Mouse (Mus musculus): Measurements from ENCODE around the gene Wnt11.

Gene Wnt11

GRCm38 (mm10) chr7:98828876-98829275 lies 6.0 kb upstream of the Wnt11 start:
- CTCF ChIA-PET, result no interaction called here

GRCm38 (mm10) chr7:98831290-98831689 lies 3.6 kb upstream of the Wnt11 start:
- CTCF ChIA-PET, result no interaction called here

- CTCF ChIA-PET, result interaction anchor here (0.7 to 0.8 kb wide), 2 partner anchors 90 to 245 kb away, joined by 3 read pairs; no protein-coding TSS in a partner anchor
These were observed 868 bp downstream of the Wnt11 start for GRCm38 (mm10) chr7:98835519-98836441.

- CTCF ChIA-PET, result interaction anchor here (0.7 to 0.8 kb wide), 3 partner anchors 26 to 245 kb away, joined by 3 to 4 read pairs (median 3); no protein-coding TSS in a partner anchor
These were observed 1.7 kb downstream of the Wnt11 start for GRCm38 (mm10) chr7:98836646-98837045.

- CTCF ChIA-PET, result interaction anchor here (1.1 kb wide), 1 partner anchor 94 kb away, joined by 4 read pairs; no protein-coding TSS in a partner anchor
These were observed 3.0 kb downstream of the Wnt11 start for GRCm38 (mm10) chr7:98837901-98838300.

- CTCF ChIA-PET, result no interaction called here
These were observed 3.8 kb downstream of the Wnt11 start for GRCm38 (mm10) chr7:98838729-98839141.

GRCm38 (mm10) chr7:98839312-98839711 lies 4.4 kb downstream of the Wnt11 start:
- CTCF ChIA-PET, result no interaction called here

- CTCF ChIA-PET, result no interaction called here
These were observed 5.9 kb downstream of the Wnt11 start for GRCm38 (mm10) chr7:98840771-98841170.

- CTCF ChIA-PET, result interaction anchor here (0.7 kb wide), 1 partner anchor 1914 kb away, joined by 7 read pairs; no protein-coding TSS in a partner anchor
These were observed 6.9 kb downstream of the Wnt11 start for GRCm38 (mm10) chr7:98841802-98842201.

- CTCF ChIA-PET, result no interaction called here
These were observed 8.1 kb downstream of the Wnt11 start for GRCm38 (mm10) chr7:98842997-98843396.

- CTCF ChIA-PET, result no interaction called here
These were observed 8.7 kb downstream of the Wnt11 start for GRCm38 (mm10) chr7:98843649-98844048.

GRCm38 (mm10) chr7:98848899-98849640 lies 14.2 kb downstream of the Wnt11 start:
- CTCF ChIA-PET, result no interaction called here

GRCm38 (mm10) chr7:98850388-98850787 lies 15.5 kb downstream of the Wnt11 start:
- CTCF ChIA-PET, result no interaction called here

GRCm38 (mm10) chr7:98851220-98851619 lies 16.3 kb downstream of the Wnt11 start:
- CTCF ChIA-PET, result no interaction called here

GRCm38 (mm10) chr7:98852950-98853650 lies 18.2 kb downstream of the Wnt11 start:
- CTCF ChIA-PET, result no interaction called here

- CTCF ChIA-PET, result no interaction called here
These were observed 18.9 kb downstream of the Wnt11 start for GRCm38 (mm10) chr7:98853806-98854205.

GRCm38 (mm10) chr7:98855388-98855787 lies 20.5 kb downstream of the Wnt11 start:
- CTCF ChIA-PET, result no interaction called here

- CTCF ChIA-PET, result no interaction called here
These were observed 21.2 kb downstream of the Wnt11 start for GRCm38 (mm10) chr7:98856128-98856527.

- CTCF ChIA-PET, result no interaction called here
These were observed 22.2 kb downstream of the Wnt11 start for GRCm38 (mm10) chr7:98857094-98857493.

- CTCF ChIA-PET, result no interaction called here
These were observed 26.1 kb downstream of the Wnt11 start for GRCm38 (mm10) chr7:98861002-98861401.

- CTCF ChIA-PET, result interaction anchor here (0.6 kb wide), 1 partner anchor 26 kb away, joined by 4 read pairs; no protein-coding TSS in a partner anchor
These were observed 28.1 kb downstream of the Wnt11 start for GRCm38 (mm10) chr7:98862994-98863393.
